Mouse (Mus musculus) testis, adult 2 months (tissue): Measurements from ENCODE around the gene Mief2. TPM values are rescaled to one million over a fixed set of nuclear protein-coding genes. Genes with fewer than 3 reads are reported as not detected.

Source experiments
- H3K27ac ChIP-seq: fragments of 200-500 bp; 2 replicates; pipeline ENCODE4 v1.5.1; 2012; ENCODE audit warnings: low read depth, low read length; ENCODE audit not compliant: control insufficient read depth, insufficient read depth
- H3K27me3 ChIP-seq: fragments of 200-500 bp; 2 replicates; pipeline ENCODE4 v1.6.1; 2012; ENCODE audit warnings: mild to moderate bottlenecking, low read length, moderate library complexity; ENCODE audit not compliant: control insufficient read depth, insufficient read depth
- H3K36me3 ChIP-seq: fragments of 200-500 bp; 2 replicates; pipeline ENCODE4 v1.6.1; 2012; ENCODE audit warnings: mild to moderate bottlenecking, low read length; ENCODE audit not compliant: control insufficient read depth, insufficient read depth
- H3K4me1 ChIP-seq: fragments of 200-500 bp; 2 replicates; pipeline ENCODE4 v1.6.1; 2012; ENCODE audit warnings: low read length; ENCODE audit not compliant: control insufficient read depth, insufficient read depth
- H3K4me3 ChIP-seq: fragments of 200-500 bp; 2 replicates; pipeline ENCODE4 v1.5.1; 2012; ENCODE audit warnings: low read depth, mild to moderate bottlenecking, low read length, moderate library complexity, mixed read lengths; ENCODE audit not compliant: control insufficient read depth
- CTCF ChIP-seq: fragments of 200-500 bp; IDR thresholded peaks from 2 replicates; pipeline ENCODE4 v1.5.1; 2012; ENCODE audit warnings: low read depth, mild to moderate bottlenecking, inconsistent platforms, low read length, moderate library complexity; ENCODE audit not compliant: control insufficient read depth, insufficient read depth, insufficient replicate concordance
- POLR2A ChIP-seq: fragments of 200-500 bp; IDR thresholded peaks from 2 replicates; pipeline ENCODE4 v1.6.1; 2012; ENCODE audit warnings: low read depth, mild to moderate bottlenecking, inconsistent platforms, low read length, moderate library complexity; ENCODE audit not compliant: control insufficient read depth
- polyA plus RNA-seq: library from polyadenylated mRNA; depleted of rRNA; stranded (reverse); fragments of >200 nt; gene quantifications from 2 replicates; pipeline ENCODE4 v1.2.3, GENCODE M21; 2012

Gene Mief2
- polyA plus RNA-seq, 1 experiment: 7.7 TPM

DNA sequence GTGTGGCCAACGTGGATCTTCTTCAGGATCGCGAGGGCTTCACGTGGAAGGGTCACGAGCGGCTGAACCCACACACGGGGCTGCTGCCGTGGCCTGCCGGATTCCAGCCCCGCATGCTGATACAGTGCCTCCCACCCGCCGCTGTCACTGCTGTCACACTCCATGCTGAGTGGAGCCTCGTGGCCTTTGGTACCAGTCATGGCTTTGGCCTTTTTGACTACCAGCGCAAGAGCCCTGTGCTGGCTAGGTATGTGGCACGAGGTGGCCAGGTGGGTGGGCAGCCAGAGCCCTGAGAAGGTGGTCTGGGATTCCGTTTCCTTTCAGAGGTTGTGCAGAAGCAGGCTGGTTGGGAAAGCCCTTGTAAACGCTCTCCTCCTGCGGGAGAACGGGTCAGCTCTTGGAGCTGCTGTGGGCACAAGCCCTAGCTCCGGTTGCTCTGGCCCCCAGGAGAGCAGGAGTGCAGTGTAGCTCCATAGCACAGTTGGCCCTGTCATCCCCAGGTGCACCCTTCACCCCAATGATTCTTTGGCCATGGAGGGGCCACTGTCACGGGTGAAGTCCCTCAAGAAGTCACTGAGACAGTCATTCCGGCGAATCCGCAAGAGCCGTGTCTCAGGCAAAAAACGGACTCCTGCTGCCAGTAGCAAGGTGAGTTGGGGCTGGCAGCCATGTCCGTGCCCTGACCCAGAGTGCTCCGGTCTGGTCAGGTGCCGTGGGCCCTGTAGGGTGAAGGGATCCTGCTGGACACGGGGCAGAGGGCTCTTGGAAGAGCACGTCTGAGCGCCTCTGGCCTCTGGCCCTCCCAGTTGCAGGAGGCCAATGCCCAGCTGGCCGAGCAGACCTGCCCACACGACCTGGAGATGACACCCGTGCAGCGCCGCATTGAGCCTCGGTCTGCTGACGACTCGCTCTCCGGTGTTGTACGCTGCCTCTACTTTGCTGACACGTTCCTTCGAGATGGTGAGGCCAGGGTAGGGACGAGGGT lies 18.4 kb upstream of the Mief2 start:
- no peaks in the 10 kb centered on the region for H3K27me3 ChIP-seq
- H3K36me3 ChIP-seq: no peaks in the 10 kb centered on the region; the same call in 1 of the 2 replicates
- no peak overlapping the region for H3K4me3 ChIP-seq
- H3K4me1 ChIP-seq: no peaks in the 10 kb centered on the region
- TF ChIP-seq POLR2A (no peak), CTCF (no peak)
- no peak overlapping the region for H3K27ac ChIP-seq

DNA sequence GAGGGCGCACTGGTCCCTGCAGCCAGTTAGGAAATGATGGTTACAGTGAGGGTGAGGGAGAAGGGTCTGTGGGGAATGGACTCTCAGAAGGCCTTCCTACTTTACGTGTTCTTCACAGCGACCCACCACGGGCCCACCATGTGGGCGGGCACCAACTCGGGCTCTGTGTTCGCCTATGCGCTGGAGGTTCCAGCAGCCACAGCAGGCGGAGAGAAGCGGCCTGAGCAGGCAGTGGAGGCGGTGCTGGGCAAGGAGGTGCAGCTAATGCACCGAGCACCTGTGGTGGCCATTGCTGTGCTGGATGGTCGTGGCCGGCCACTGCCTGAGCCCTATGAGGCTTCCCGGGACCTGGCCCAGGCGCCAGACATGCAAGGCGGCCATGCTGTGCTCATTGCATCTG lies 17.0 kb upstream of the Mief2 start:
- Histone ChIP-seq H3K27ac (no peak overlapping the region), H3K4me1 (no peaks in the 10 kb centered on the region), H3K36me3 (no peaks in the 10 kb centered on the region; the same call in 1 of the 2 replicates), H3K27me3 (no peaks in the 10 kb centered on the region), H3K4me3 (no peak overlapping the region)
- TF ChIP-seq CTCF: no peak

DNA sequence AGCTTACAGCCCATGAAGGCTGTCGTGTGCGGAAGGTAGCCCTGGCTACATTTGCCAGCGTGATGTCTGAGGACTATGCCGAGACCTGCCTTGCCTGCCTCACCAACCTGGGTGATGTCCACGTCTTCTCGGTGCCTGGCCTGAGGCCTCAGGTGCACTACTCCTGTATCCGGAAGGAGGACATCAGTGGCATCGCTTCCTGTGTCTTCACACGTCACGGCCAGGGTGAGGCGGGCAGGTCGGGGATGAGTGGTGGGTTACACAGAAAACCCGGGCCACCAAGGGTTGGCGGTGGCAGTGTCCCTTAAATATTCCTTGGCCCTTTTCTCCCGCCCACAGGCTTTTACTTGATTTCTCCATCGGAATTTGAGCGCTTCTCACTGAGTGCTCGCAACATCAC lies 16.2 kb upstream of the Mief2 start:
- no peak overlapping the region for H3K27ac ChIP-seq
- no peak overlapping the region for H3K4me3 ChIP-seq
- H3K4me1 ChIP-seq: no peaks in the 10 kb centered on the region
- TF ChIP-seq POLR2A: no peak
- TF ChIP-seq CTCF: no peak
- no peaks in the 10 kb centered on the region for H3K27me3 ChIP-seq
- H3K36me3 ChIP-seq: no peaks in the 10 kb centered on the region; the same call in 1 of the 2 replicates

DNA sequence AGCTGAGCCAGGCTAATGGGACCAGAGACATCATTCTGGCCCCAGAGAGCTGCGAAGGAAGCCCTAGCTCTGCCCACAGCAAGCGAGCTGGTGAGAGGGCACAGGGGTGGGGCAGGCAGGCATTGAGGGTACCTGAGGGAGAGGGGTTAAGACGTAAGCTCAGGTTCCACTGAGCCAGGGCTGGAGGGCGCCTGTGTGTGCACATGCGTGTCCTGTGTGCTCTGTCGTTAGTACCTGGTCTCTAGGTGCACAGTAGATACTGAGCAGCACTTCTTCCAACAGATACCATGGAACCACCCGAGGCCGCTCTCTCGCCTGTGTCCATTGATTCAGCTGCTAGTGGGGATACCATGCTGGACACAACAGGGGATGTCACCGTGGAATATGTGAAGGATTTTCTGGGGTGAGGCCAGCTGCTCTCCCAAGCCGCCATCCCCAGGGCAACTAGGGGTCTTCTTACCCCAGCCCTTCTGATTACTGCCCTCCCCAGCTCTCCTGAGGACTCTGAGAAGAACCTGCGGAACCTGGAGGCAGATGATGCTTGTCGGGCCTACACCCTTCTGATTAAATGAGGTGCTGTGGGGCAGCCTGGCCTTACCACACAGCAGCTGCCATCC lies 15.5 kb upstream of the Mief2 start:
- no peak overlapping the region for H3K4me3 ChIP-seq
- H3K27ac ChIP-seq: no peak overlapping the region
- TF ChIP-seq POLR2A: no peak
- TF ChIP-seq CTCF: no peak
- no peaks in the 10 kb centered on the region for H3K27me3 ChIP-seq
- H3K4me1 ChIP-seq: no peaks in the 10 kb centered on the region
- no peaks in the 10 kb centered on the region; the same call in 1 of the 2 replicates for H3K36me3 ChIP-seq

GRCm38 (mm10) chr11:60715833-60716232 lies 12.4 kb upstream of the Mief2 start:
- Histone ChIP-seq H3K4me1 (no peaks in the 10 kb centered on the region), H3K36me3 (no peaks in the 10 kb centered on the region), H3K27me3 (no peaks in the 10 kb centered on the region), H3K27ac (no peak overlapping the region), H3K4me3 (no peak overlapping the region)
- TF ChIP-seq POLR2A (no peak), CTCF (no peak)

DNA sequence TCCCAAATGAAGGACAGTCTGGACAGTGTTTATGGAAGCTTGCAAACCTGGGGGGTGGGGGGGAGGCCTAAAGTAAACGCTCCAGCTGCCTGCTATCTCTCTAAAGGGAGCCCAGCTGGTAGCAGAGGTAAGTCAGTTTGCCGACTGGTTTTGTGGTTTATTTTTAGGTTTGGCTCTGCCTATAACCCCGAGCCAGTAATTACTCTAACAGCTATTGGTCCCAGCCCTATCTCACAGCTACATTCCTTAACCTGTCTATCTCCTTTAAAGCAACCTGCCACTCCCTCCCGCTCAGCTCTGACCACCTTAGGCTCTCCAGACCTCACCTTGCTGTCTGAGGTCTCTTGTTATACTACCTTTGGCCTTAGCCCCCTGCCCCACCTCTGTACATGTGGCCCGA lies 8.9 kb upstream of the Mief2 start:
- Histone ChIP-seq H3K36me3 (no peaks in the 10 kb centered on the region), H3K4me3 (no peak overlapping the region), H3K27ac (no peak overlapping the region), H3K27me3 (no peaks in the 10 kb centered on the region), H3K4me1 (no peaks in the 10 kb centered on the region)
- TF ChIP-seq POLR2A: no peak
- no peak for TF ChIP-seq CTCF

DNA sequence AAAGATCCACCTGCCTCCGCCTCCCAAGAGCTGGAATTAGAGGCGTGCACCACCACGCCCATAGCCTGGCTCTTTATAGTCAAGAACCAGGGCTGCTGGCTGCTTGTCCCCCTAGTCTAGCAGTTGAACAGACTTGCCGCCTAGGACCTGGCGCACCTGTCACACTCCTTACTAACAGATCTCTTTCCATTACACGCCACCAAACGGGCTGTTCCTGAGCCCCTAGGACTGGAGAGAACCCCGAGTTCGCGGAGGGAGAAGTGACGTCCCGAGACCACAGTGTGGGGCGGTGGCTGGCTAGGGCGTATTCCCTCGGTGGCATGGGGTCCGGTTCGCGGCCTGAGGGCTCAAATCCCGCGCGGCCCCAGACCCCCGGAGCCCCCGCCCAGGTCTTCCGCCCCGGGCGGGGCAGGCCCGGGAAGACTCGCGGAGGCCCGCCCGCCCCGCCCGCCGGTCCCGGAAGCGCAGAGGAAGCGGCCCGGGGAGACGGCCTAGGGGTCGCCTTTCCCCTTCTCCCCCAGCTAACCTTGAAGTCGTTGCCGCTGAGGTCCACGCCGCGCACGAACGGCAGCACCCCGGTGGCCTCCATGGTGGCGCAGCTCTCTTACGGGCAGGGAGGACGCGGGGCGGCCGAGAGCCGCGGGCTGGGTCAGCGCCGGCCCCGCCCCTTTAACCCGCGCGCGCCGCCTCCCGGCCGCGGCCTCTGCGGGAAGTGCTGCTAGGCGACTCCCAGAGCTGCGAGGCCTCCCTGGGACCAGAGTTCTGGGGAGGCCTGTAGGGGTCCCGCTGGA lies 1.4 kb upstream of the Mief2 start, which contains the start of gene Flii:
Gene Flii, minus strand, starts transcription at position 663 of the 791 bp plus-strand sequence.
- H3K27ac ChIP-seq: peak within 1 kb of the TSS; percentile 83
- no peaks in the 10 kb centered on the region for H3K36me3 ChIP-seq
- no peaks in the 10 kb centered on the region for H3K27me3 ChIP-seq
- 0 out of 2 replicates have a peak, but pooled peaks have one; percentile 46 for TF ChIP-seq POLR2A
- TF ChIP-seq CTCF: peak; percentile 30; the same call in 1 of the 2 replicates
- peaks cover 27% of the 10 kb centered on the region for H3K4me1 ChIP-seq
- peak within 1 kb of the TSS; percentile 91 for H3K4me3 ChIP-seq
